Mouse (Mus musculus): Measurements from ENCODE around the gene Lef1.

- no peak for TF ChIP-seq CTCF (IDR thresholded peaks at IDR 0.05; ENCODE audit: low read depth)
- TF ChIP-seq EP300 (IDR thresholded peaks at IDR 0.05; ENCODE audit: low read depth), result no peak
Measured at GRCm38 (mm10) chr3:131135434-131135833, 25.2 kb downstream of the Lef1 start.

Data from liver, embryonic 14.5 days (tissue).